In the genomic region with DNA sequence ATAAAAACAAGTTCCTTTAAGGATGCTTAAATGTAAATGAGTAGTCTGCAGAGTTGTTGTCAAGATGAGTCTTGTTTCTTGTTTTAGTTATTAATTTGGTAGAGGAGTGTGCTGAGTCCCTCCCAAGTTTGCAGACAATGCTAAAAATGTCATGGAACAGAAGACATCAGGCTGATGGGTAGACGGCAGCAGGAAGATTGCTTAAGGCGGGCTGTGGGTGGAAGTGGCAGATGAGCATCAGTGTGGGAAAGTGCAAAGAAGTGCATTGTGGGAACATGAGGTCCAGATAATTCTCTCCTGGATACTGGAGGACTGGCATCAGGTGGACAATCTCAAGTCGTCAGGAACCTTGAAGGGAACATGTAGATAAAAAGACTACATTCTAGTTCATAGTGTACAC, we compare ENCODE assay signal across 23 mouse cellular contexts.
"Had no signal": no experiment of that assay in that cellular context is flagged by ENCODE, and none has a peak within 500 bp of the region (broad histone marks: within the 10 kb centered on the region; RNA-seq: fewer than 3 reads in every experiment).

No protein-coding gene starts in this region.

- ATAC-seq: intestine, postnatal 0 days; liver, embryonic 12.5 days; midbrain, embryonic 13.5 days; midbrain, embryonic 16.5 days had no signal

- H3K27ac ChIP-seq: kidney, postnatal 0 days; limb, embryonic 10.5 days; limb, embryonic 13.5 days; liver, embryonic 12.5 days; liver, embryonic 15.5 days; lung, embryonic 15.5 days; midbrain, embryonic 10.5 days; midbrain, embryonic 13.5 days; neural tube, embryonic 13.5 days; stomach, postnatal 0 days had no signal

- DNase-seq: kidney, adult 2 months; kidney, postnatal 25 days; liver; lung, adult 18-20 months; lung, postnatal 10 days; lung, postnatal 36 days; retina, postnatal 1 day; right cerebral cortex, postnatal 4 days; thymus, postnatal 25 days had no signal

- H3K4me3 ChIP-seq: limb, embryonic 10.5 days; limb, embryonic 13.5 days; liver, embryonic 12.5 days; liver, embryonic 15.5 days; lung, embryonic 15.5 days; megakaryocyte, embryonic 14.5 days; midbrain, embryonic 10.5 days; midbrain, embryonic 13.5 days; myocyte; neural tube, embryonic 13.5 days had no signal
